Mouse (Mus musculus) neural tube, embryonic 12.5 days (tissue): Measurements from ENCODE around the gene Tbc1d1. TPM values are rescaled to one million over a fixed set of nuclear protein-coding genes. Genes with fewer than 3 reads are reported as not detected.

Experiments used
- ATAC-seq: fragments of 200-750 bp; cut with Nextera tagmentation; 2 replicates; pipeline ENCODE4 v1.8.0; 2017; ENCODE audit warnings: low read depth, mild to moderate bottlenecking, moderate TSS enrichment, moderate library complexity; ENCODE audit not compliant: low FRiP score
- H3K27ac ChIP-seq: fragments of 300-500 bp; sonication (generic); 2 replicates; pipeline ENCODE4 v1.5.1; 2016
- H3K27me3 ChIP-seq: fragments of 300-500 bp; sonication (generic); replicated peaks from 2 replicates; pipeline ENCODE4 v1.6.1; 2016; ENCODE audit warnings: mild to moderate bottlenecking
- H3K36me3 ChIP-seq: fragments of 300-500 bp; sonication (generic); 2 replicates; pipeline ENCODE4 v1.6.1; 2016; ENCODE audit warnings: mild to moderate bottlenecking
- H3K4me1 ChIP-seq: fragments of 300-500 bp; sonication (generic); 2 replicates; pipeline ENCODE4 v1.6.1; 2016
- H3K4me2 ChIP-seq: fragments of 300-500 bp; sonication (generic); replicated peaks from 2 replicates; pipeline ENCODE4 v1.6.1; 2016; ENCODE audit warnings: mild to moderate bottlenecking
- H3K4me3 ChIP-seq: fragments of 300-500 bp; sonication (generic); 2 replicates; pipeline ENCODE4 v1.5.1; 2016
- H3K9ac ChIP-seq: fragments of 300-500 bp; sonication (generic); 2 replicates; pipeline ENCODE4 v1.6.1; 2016; ENCODE audit warnings: mild to moderate bottlenecking
- H3K9me3 ChIP-seq: fragments of 300-500 bp; sonication (generic); 2 replicates; pipeline ENCODE4 v1.6.1; 2016; ENCODE audit warnings: mild to moderate bottlenecking
- WGBS: fragments of 180-500 bp; shearing (Covaris S2); methylation state at CpG from one replicate; pipeline ENCODE4 v1.1.7; 2016; 5-methylcytosine and 5-hydroxymethylcytosine counted together
- polyA plus RNA-seq: library from polyadenylated mRNA; unstranded; fragments of >200 nt; fragmentation: Nextera tagmentation; extraction: Ambion mirVana; gene quantifications from 2 replicates; pipeline ENCODE4 v1.2.1, GENCODE M21; 2016

Gene Tbc1d1
- polyA plus RNA-seq, 1 experiment from 2014 or later: 23.7 TPM

DNA sequence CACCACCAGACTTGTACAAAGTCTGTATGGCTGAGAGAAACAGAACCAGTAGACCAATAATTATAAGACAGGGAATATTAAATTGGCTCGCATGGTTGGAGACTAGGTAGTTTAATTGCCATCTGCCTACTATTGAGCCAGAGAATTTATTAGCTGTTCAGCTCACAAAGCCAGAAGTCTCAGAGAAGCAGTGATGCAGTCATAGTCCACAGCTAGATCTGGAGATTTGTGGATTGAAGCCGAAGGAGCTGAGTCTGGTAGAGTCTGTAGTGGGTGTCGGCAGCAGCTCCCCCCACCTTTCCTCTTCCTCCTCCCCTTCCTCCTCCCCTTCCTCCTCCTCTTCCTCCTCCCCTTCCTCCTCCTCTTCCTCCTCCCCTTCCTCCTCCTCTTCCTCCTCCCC lies 184.3 kb downstream of the Tbc1d1 start:
- WGBS: 79% methylated on average over 3 of the region's 3 CpGs
- Histone ChIP-seq H3K27ac (no peak overlapping the region), H3K36me3 (peaks cover 3% of the 10 kb centered on the region), H3K4me2 (no peak overlapping the region), H3K9ac (no peak overlapping the region), H3K4me3 (no peak overlapping the region), H3K4me1 (peaks cover 10% of the 10 kb centered on the region), H3K27me3 (no peaks in the 10 kb centered on the region), H3K9me3 (no peaks in the 10 kb centered on the region)
- no peak for ATAC-seq

DNA sequence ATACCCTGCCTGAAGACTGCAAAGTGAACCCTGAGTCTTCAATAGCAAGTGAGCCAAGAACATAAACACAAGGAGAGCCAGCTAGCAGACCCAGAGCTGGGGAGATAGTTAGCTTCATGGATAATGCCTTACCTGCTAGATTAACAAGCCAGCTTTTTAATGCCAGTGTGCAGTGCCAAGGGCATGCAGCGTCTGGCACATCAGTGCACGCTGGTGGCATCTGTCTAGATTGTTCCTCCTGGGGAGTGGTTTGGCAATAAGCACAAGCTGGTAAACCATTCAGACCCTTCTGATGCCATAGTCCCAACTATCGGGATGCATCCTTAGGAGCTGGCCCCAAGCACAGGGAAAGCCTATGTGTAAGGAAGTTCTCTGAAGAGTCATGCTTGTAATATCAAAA lies 185.6 kb downstream of the Tbc1d1 start:
- H3K4me1 ChIP-seq: peaks cover 11% of the 10 kb centered on the region
- ATAC-seq: no peak
- H3K27ac ChIP-seq: no peak overlapping the region

DNA sequence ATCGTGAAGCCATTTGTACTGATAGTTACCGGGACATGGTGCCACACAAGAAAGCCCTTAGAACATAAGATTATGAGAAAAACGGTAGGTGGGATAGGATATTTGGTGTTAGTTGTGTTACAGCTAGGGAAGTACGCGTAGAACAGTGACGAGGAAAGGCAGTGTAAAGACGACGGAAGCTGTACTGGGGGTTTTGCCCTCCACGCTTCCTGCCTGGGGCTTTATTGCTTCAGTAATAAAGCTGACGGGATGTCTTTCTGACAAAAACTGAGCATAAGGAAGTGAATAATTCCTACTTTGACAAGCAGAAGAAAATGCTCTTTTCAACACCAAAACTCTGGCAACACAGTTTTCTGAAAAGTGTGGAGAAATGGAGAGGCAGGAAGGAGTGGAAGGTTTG lies 186.0 kb downstream of the Tbc1d1 start:
- Histone ChIP-seq H3K4me2 (no peak overlapping the region), H3K4me3 (no peak overlapping the region), H3K9ac (no peak overlapping the region), H3K27ac (no peak overlapping the region), H3K4me1 (peaks cover 7% of the 10 kb centered on the region), H3K36me3 (no peaks in the 10 kb centered on the region; the same call in 1 of the 2 replicates), H3K9me3 (no peaks in the 10 kb centered on the region), H3K27me3 (no peaks in the 10 kb centered on the region)
- ATAC-seq: no peak
- 71% methylated on average over 10 of the region's 10 CpGs for WGBS

More for the DNA sequence above, 185.6 kb downstream of the Tbc1d1 start:
- Histone ChIP-seq H3K9me3 (no peaks in the 10 kb centered on the region), H3K4me3 (no peak overlapping the region), H3K9ac (no peak overlapping the region), H3K27me3 (no peaks in the 10 kb centered on the region), H3K4me2 (no peak overlapping the region), H3K36me3 (no peaks in the 10 kb centered on the region; the same call in 1 of the 2 replicates)
- WGBS: 95% methylated on average over 3 of the region's 3 CpGs

DNA sequence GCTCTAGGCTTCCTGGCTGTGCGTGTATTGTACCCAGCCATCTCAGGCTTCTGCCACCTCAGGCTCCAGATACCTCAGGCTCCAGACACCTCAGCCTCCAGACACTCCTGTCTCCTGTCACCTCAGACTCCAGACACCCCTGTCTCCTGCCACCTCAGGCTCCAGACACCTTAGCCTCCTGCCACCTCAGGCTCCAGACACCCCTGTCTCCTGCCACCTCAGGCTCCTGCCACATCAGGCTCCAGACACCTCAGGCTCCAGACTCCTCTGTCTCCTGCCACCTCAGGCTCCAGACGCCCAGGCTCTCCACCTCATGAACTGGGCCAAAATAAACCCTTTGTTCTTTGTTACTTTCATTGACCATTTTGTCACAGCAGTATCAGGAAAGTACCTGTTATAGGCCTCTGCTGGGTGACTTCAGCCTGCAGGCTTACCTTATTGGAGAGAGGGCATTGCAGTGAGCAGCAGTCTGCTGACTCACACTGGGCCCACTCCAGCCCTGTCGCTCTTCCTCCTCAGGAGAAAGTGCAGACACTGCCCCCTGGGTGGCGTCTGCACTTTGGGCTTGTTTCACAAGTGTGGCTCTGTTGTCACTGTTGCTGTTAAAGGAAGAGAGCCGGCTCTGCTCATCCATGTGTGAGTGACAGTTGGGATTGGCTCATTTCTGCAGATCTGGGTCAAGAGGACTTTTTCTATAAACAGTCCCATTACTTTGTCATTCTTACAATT lies 188.0 kb downstream of the Tbc1d1 start:
- Histone ChIP-seq H3K4me3 (no peak overlapping the region), H3K36me3 (no peaks in the 10 kb centered on the region; the same call in 1 of the 2 replicates), H3K4me1 (peaks cover 7% of the 10 kb centered on the region), H3K27me3 (no peaks in the 10 kb centered on the region), H3K4me2 (no peak overlapping the region), H3K9ac (no peak overlapping the region), H3K27ac (no peak overlapping the region), H3K9me3 (no peaks in the 10 kb centered on the region)
- 53% methylated on average over 5 of the region's 5 CpGs for WGBS
- ATAC-seq: no peak

DNA sequence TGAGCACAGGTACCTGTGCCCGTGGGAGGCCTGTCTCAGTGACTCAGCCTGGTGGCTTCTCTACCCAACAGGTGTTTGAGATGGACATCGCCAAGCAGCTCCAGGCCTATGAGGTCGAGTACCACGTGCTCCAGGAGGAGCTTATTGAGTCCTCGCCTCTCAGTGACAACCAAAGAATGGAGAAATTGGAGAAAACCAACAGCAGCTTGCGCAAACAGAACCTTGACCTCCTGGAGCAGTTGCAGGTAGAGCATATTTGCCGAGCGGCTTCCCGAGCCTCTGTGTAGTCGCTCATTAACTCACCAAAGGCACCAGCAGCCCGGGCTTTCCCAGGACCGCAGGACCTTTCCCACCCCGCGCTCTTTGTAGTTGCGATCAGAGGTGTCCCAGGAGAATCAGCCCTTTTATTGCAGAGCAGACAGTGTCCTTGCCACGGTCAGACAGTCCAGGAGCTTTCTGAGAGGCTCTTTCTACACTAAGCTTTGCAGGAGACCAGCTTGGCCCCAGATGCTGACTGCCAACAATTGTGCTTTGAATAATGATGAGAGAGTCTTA lies 189.2 kb downstream of the Tbc1d1 start:
- H3K4me1 ChIP-seq: peaks cover 7% of the 10 kb centered on the region
- H3K9ac ChIP-seq: no peak overlapping the region
- no peak overlapping the region for H3K4me3 ChIP-seq
- H3K4me2 ChIP-seq: no peak overlapping the region
- WGBS: 57% methylated on average over 16 of the region's 16 CpGs
- no peaks in the 10 kb centered on the region for H3K27me3 ChIP-seq
- H3K36me3 ChIP-seq: peaks cover 5% of the 10 kb centered on the region; the same call in 1 of the 2 replicates
- no peaks in the 10 kb centered on the region for H3K9me3 ChIP-seq
- no peak for ATAC-seq
- H3K27ac ChIP-seq: no peak overlapping the region

DNA sequence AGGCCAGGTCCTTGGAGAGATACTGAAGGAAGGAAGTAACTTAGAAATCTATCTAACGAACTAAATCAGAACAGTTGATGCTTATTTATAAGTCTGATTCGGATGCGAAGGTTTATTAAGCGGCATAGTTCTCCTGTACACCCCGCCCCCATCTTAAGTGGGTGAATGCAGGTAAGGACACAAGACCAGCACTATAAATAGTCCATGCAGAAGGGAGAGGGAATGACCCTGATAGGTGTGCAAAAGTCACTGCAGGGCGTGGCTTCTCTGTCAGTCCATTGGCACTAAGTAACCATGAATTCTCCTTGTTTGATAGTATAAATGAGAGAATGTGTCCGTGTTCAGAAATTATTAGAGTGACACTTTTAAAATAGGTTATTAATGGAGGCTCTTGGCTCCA lies 189.7 kb downstream of the Tbc1d1 start:
- ATAC-seq: no peak
- Histone ChIP-seq H3K27me3 (no peaks in the 10 kb centered on the region), H3K36me3 (peaks cover 7% of the 10 kb centered on the region; the same call in 1 of the 2 replicates), H3K4me1 (peaks cover 7% of the 10 kb centered on the region), H3K27ac (no peak overlapping the region), H3K9me3 (no peaks in the 10 kb centered on the region), H3K9ac (no peak overlapping the region), H3K4me2 (no peak overlapping the region), H3K4me3 (no peak overlapping the region)
- WGBS: 84% methylated on average over 7 of the region's 7 CpGs

DNA sequence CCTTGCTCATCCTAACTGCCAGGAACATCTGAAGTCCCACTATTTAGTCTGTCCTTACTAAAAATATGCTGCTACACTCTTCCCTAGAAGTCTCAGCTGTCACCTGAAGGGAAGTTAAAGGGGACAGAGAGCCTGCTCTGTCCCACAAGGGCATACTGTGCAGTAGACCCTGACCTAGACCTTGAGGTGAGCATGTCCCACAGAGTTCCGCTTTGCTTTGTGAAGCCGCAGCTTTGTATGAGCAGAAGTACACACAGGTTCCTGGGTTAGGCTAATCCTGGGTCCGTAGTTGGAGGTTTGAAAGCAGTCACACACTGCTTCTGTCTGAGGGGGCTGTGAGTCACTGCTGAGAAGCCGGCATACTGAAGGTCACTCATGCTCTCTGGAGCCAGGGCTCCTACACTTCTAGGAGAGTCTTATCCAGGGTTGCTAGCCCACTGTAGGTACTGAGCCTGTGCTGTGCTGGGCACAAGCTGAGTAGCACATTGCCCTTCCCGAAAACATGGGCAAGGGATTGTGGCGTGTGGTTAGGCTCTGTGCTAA lies 190.3 kb downstream of the Tbc1d1 start:
- Histone ChIP-seq H3K4me1 (peaks cover 7% of the 10 kb centered on the region), H3K4me2 (no peak overlapping the region), H3K27me3 (no peaks in the 10 kb centered on the region), H3K36me3 (peaks cover 11% of the 10 kb centered on the region; the same call in 1 of the 2 replicates), H3K9ac (no peak overlapping the region), H3K9me3 (no peaks in the 10 kb centered on the region), H3K27ac (no peak overlapping the region), H3K4me3 (no peak overlapping the region)
- 94% methylated on average over 6 of the region's 6 CpGs for WGBS
- ATAC-seq: no peak

DNA sequence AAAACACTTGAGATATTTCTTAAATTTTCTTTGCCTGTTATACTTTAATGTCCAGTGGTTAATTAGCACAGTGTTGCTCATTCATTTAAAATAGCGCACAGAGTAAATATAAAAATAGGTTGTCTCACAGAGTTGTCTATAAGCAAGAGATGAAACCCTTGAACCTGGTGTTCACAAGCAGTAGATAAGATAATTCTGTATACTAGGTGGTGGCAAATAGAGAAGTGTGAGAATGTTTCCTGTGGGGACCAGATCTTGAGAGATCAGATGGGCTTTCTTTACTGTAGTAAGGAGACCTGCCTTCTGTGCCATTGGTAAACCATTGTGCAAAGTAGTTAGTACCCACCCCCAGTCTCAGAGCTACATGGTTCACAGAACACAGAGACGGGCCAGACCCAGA lies 192.1 kb downstream of the Tbc1d1 start:
- no peak overlapping the region for H3K27ac ChIP-seq
- no peak overlapping the region for H3K9ac ChIP-seq
- no peak overlapping the region for H3K4me3 ChIP-seq
- no peaks in the 10 kb centered on the region for H3K9me3 ChIP-seq
- ATAC-seq: no peak
- H3K4me2 ChIP-seq: no peak overlapping the region
- 92% methylated on average over 2 of the region's 2 CpGs for WGBS
- H3K36me3 ChIP-seq: peaks cover 11% of the 10 kb centered on the region; the same call in 1 of the 2 replicates
- no peaks in the 10 kb centered on the region for H3K27me3 ChIP-seq
- peaks cover 7% of the 10 kb centered on the region for H3K4me1 ChIP-seq

DNA sequence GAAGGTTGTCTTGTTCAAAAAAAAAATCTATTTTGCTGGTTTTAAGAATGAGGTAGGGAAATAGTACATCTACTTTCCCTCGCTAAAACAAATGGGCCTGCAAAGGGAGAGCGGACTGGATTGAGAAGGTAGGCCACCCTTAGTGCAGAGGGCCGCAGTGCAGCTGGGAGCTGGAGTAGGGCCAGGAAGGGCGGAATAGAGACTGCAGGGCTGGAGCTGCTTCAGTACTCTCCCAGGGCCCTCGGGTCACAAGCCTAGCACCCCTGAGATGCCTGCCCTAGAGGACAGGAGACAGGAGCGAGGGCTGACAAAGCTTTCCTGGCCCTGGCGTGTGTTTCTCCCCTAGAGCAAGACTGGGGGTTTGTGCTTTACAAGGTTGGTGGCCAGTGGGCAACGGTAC lies 192.7 kb downstream of the Tbc1d1 start:
- Histone ChIP-seq H3K9ac (no peak overlapping the region), H3K9me3 (no peaks in the 10 kb centered on the region), H3K4me2 (no peak overlapping the region), H3K27me3 (no peaks in the 10 kb centered on the region), H3K4me1 (peaks cover 7% of the 10 kb centered on the region), H3K36me3 (peaks cover 11% of the 10 kb centered on the region; the same call in 1 of the 2 replicates), H3K4me3 (no peak overlapping the region), H3K27ac (no peak overlapping the region)
- WGBS: 89% methylated on average over 8 of the region's 8 CpGs
- ATAC-seq: no peak

DNA sequence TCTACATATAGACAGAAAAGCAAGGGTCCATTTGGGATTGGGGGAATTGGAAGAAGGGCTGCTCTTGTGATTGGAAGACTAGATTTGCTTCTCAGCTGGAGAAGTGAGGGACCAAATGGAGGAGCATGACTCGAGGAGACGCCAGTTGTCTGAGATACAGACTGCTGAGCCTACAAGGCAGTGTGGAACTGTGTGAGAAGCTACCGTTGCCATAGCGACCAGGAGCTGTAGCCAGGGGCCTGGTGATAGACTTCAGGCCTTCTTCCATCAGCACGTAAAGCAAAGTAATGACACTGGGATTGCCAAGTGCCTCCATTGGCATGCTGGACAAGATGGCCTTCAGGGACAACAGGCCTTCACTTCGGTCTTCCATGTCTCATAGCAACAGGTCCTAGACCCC lies 195.9 kb downstream of the Tbc1d1 start:
- no peaks in the 10 kb centered on the region for H3K9me3 ChIP-seq
- H3K27ac ChIP-seq: no peak overlapping the region
- no peak for ATAC-seq
- no peak overlapping the region for H3K4me3 ChIP-seq
- 85% methylated on average over 6 of the region's 6 CpGs for WGBS
- no peaks in the 10 kb centered on the region for H3K4me1 ChIP-seq
- H3K36me3 ChIP-seq: peaks cover 11% of the 10 kb centered on the region; the same call in 1 of the 2 replicates
- H3K4me2 ChIP-seq: no peak overlapping the region
- H3K27me3 ChIP-seq: no peaks in the 10 kb centered on the region
- H3K9ac ChIP-seq: no peak overlapping the region

DNA sequence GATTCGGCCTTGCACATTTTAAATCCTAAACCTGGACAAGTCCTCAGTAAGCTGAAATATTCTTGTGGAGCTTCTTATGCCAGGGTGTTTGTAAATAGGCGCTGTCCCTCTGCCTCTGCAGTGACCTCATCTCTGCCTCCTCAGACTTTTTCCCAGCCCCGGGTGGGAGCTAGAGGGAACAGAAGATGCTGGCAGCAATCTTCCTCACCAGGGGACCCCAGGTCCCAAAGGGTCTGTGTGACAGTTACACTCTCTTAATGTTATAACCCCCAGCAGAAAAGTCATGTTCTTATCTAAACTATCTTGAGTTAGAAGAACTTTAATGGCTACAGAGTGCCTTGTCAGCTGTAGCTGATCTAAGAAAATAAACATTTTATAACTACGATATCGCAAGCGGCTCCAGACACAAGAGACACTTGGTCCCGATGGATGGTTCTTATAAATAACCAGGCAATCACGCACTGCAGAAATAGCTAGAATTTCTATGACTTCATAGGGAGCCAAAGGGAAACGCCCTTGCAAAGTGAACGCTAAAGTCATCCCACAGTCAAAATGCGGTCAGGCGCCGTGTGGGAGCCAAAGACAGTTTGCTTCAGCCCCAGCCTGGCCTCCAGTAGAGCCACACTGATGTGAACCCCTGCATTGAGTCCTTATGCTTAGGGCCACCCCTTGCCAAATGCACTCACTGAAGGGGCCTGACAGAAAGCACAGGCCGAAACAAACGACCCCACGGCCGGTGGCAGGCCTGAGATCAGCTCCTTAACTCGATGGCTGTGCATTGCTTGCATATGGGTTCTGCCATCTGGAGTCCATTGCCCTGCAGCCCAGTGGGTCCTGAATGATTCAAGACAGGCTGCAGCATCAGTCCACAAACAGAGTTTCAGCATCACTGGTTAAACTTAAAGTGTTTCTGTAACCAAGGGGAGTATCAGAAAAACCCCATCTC lies 202.8 kb downstream of the Tbc1d1 start:
- ATAC-seq: no peak
- no peaks in the 10 kb centered on the region for H3K27me3 ChIP-seq
- no peak overlapping the region for H3K4me3 ChIP-seq
- peaks cover 5% of the 10 kb centered on the region; the same call in 1 of the 2 replicates for H3K4me1 ChIP-seq
- no peaks in the 10 kb centered on the region for H3K36me3 ChIP-seq
- no peak overlapping the region for H3K9ac ChIP-seq
- no peak overlapping the region for H3K27ac ChIP-seq
- H3K9me3 ChIP-seq: no peaks in the 10 kb centered on the region
- WGBS: 77% methylated on average over 18 of the region's 18 CpGs
- H3K4me2 ChIP-seq: no peak overlapping the region
